Mouse (Mus musculus): ENCODE measurements at regions not wholly inside any gene's neighbourhood (a gene's known extent, or its start where the extent isn't known, plus 50 kb on each side); places are given as distances from the start of the nearest gene placed in this dataset.

GRCm38 (mm10) chr2:74099671-74100372, 188.7 kb upstream of the Atp5g3 start:
- DNase-seq (ENCODE audit: low read depth): no peak

GRCm38 (mm10) chr2:74096809-74097208, 185.7 kb upstream of the Atp5g3 start:
- DNase-seq (ENCODE audit: low read depth): no peak

GRCm38 (mm10) chr2:74093494-74093893, 182.4 kb upstream of the Atp5g3 start:
- DNase-seq (ENCODE audit: low read depth): no peak

GRCm38 (mm10) chr2:74087375-74087774, 176.2 kb upstream of the Atp5g3 start:
- DNase-seq (ENCODE audit: low read depth): no peak

- no peak for DNase-seq (ENCODE audit: low read depth)
Observed at GRCm38 (mm10) chr2:74084971-74085370, 173.8 kb upstream of the Atp5g3 start.

GRCm38 (mm10) chr2:74076774-74077173, 165.6 kb upstream of the Atp5g3 start:
- no peak for DNase-seq (ENCODE audit: low read depth)

- DNase-seq (ENCODE audit: low read depth): no peak
Observed at GRCm38 (mm10) chr2:74075566-74075965, 164.4 kb upstream of the Atp5g3 start.

GRCm38 (mm10) chr2:74073396-74073795, 162.3 kb upstream of the Atp5g3 start:
- no peak for DNase-seq (ENCODE audit: low read depth)

- no peak for DNase-seq (ENCODE audit: low read depth)
Observed at GRCm38 (mm10) chr2:74066652-74067051, 155.5 kb upstream of the Atp5g3 start.

- no peak for DNase-seq (ENCODE audit: low read depth)
Observed at GRCm38 (mm10) chr2:74064369-74064768, 153.2 kb upstream of the Atp5g3 start.

GRCm38 (mm10) chr2:74063777-74064176, 152.7 kb upstream of the Atp5g3 start:
- DNase-seq (ENCODE audit: low read depth): no peak

- no peak for DNase-seq (ENCODE audit: low read depth)
Observed at GRCm38 (mm10) chr2:74063302-74063701, 152.2 kb upstream of the Atp5g3 start.

- DNase-seq (ENCODE audit: low read depth): no peak
Observed at GRCm38 (mm10) chr2:74042430-74042829, 131.3 kb upstream of the Atp5g3 start.

- no peak for DNase-seq (ENCODE audit: low read depth)
Observed at GRCm38 (mm10) chr2:74039580-74039979, 128.5 kb upstream of the Atp5g3 start.

- DNase-seq (ENCODE audit: low read depth): no peak
Observed at GRCm38 (mm10) chr2:74036043-74036442, 124.9 kb upstream of the Atp5g3 start.

- no peak for DNase-seq (ENCODE audit: low read depth)
Observed at GRCm38 (mm10) chr2:74032177-74033021, 121.3 kb upstream of the Atp5g3 start.

GRCm38 (mm10) chr2:74029938-74030337, 118.8 kb upstream of the Atp5g3 start:
- no peak for DNase-seq (ENCODE audit: low read depth)

GRCm38 (mm10) chr2:74027404-74028104, 116.4 kb upstream of the Atp5g3 start:
- no peak for DNase-seq (ENCODE audit: low read depth)

GRCm38 (mm10) chr2:74015146-74015545, 104.0 kb upstream of the Atp5g3 start:
- DNase-seq (ENCODE audit: low read depth): no peak

- no peak for DNase-seq (ENCODE audit: low read depth)
Observed at GRCm38 (mm10) chr2:74014201-74014600, 103.1 kb upstream of the Atp5g3 start.

- DNase-seq (ENCODE audit: low read depth): no peak
Observed at GRCm38 (mm10) chr2:73998531-73998930, 87.4 kb upstream of the Atp5g3 start.

- DNase-seq (ENCODE audit: low read depth): no peak
Observed at GRCm38 (mm10) chr2:73996986-73997385, 85.9 kb upstream of the Atp5g3 start.

GRCm38 (mm10) chr2:73991818-73992217, 80.7 kb upstream of the Atp5g3 start:
- DNase-seq (ENCODE audit: low read depth): no peak
